ENCODE assay signal across 21 mouse cellular contexts in genomic region chr11:72395652-72396051, GRCm38 (mm10). TPM values are rescaled to one million over a fixed set of nuclear protein-coding genes. Genes with fewer than 3 reads are reported as not detected.
A peak's percentile ranks its signal among the peaks of the same experiment; 100 is the strongest.
DNase-seq lines count a peak whose midpoint lies in the region; ATAC-seq and TF ChIP-seq lines count a peak whose summit lies in the region.
"Had no signal": no experiment of that assay in that cellular context is flagged by ENCODE, and none has a peak within 500 bp of the region (broad histone marks: within the 10 kb centered on the region; RNA-seq: fewer than 3 reads in every experiment).

No protein-coding gene starts in this region.

- no peak for DNase-seq in heart, embryonic 10.5 days (ENCODE audit: low spot score)
- no peak for DNase-seq in heart, postnatal 36 days
- peak; percentile 36 for DNase-seq in lung, embryonic 14.5 days
- DNase-seq in lung, adult 2 months, result no peak
- DNase-seq in limb, embryonic 14.5 days (ENCODE audit: low spot score), result no peak
- no peak for DNase-seq in spleen, adult 12 weeks (ENCODE audit: low spot score)
- DNase-seq: adrenal gland, postnatal 25 days; cerebellum, adult 2 months; kidney, adult 2 months; kidney, postnatal 36 days; layer of hippocampus, adult 9-11 months; spleen, adult 18-20 months had no signal

- peak overlapping the region; percentile 71 for H3K27ac ChIP-seq in heart, embryonic 10.5 days
- peak overlapping the region; percentile 87 for H3K27ac ChIP-seq in lung, embryonic 14.5 days (ENCODE audit: low read depth)
- H3K27ac ChIP-seq in embryonic facial prominence, embryonic 12.5 days, result peak overlapping the region; percentile 36; the same call in 1 of the 2 replicates
- H3K27ac ChIP-seq in limb, embryonic 14.5 days (replicated peaks; ENCODE audit: low read depth, low read length), result no peak overlapping the region; the same call in 1 of the 2 replicates
- H3K27ac ChIP-seq: forebrain, embryonic 13.5 days had no signal

- 47% methylated on average over 6 of the region's 6 CpGs for WGBS in heart, embryonic 10.5 days
- WGBS in lung, embryonic 14.5 days, result 36% methylated on average over 6 of the region's 6 CpGs
- 69% methylated on average over 6 of the region's 6 CpGs for WGBS in lung, adult 2 months
- WGBS in embryonic facial prominence, embryonic 12.5 days, result 49% methylated on average over 6 of the region's 6 CpGs
- 38% methylated on average over 6 of the region's 6 CpGs for WGBS in limb, embryonic 14.5 days

- TF ChIP-seq POLR2A in lung, adult 2 months (IDR thresholded peaks at IDR 0.05; ENCODE audit: borderline replicate concordance, extremely low read depth, low read depth, low read length), result no peak
- TF ChIP-seq POLR2A in limb, embryonic 14.5 days (IDR thresholded peaks at IDR 0.05; ENCODE audit: borderline replicate concordance, extremely low read depth, insufficient read depth, insufficient read length), result no peak

- intact Hi-C loops in heart, postnatal 36 days (cut with DNase I), result no loop called here

- no peak for ATAC-seq in lung, embryonic 14.5 days (ENCODE audit: insufficient read depth)
- ATAC-seq in embryonic facial prominence, embryonic 12.5 days (ENCODE audit: insufficient number of reproducible peaks, insufficient read depth, low FRiP score, low TSS enrichment), result no peak
- peak; percentile 48 for ATAC-seq in limb, embryonic 14.5 days (ENCODE audit: low FRiP score, low read depth)
- ATAC-seq: forebrain, embryonic 13.5 days; Patski had no signal

- no peak overlapping the region for H3K9ac ChIP-seq in lung, embryonic 14.5 days
- no peak overlapping the region for H3K9ac ChIP-seq in embryonic facial prominence, embryonic 12.5 days
- no peak overlapping the region for H3K9ac ChIP-seq in limb, embryonic 14.5 days (ENCODE audit: low read depth, low read length, severe bottlenecking)
- H3K9ac ChIP-seq: forebrain, embryonic 13.5 days had no signal

- peaks cover 88% of the 10 kb centered on the region for H3K36me3 ChIP-seq in heart, embryonic 10.5 days
- H3K36me3 ChIP-seq in lung, embryonic 14.5 days (ENCODE audit: insufficient read depth), result peaks cover 91% of the 10 kb centered on the region
- no peaks in the 10 kb centered on the region for H3K36me3 ChIP-seq in embryonic facial prominence, embryonic 12.5 days
- no peaks in the 10 kb centered on the region; the same call in 1 of the 2 replicates for H3K36me3 ChIP-seq in limb, embryonic 14.5 days (ENCODE audit: control insufficient read depth, insufficient read depth, low read length)

- no peaks in the 10 kb centered on the region for H3K27me3 ChIP-seq in heart, embryonic 10.5 days (ENCODE audit: insufficient read depth, poor library complexity, severe bottlenecking)
- H3K27me3 ChIP-seq in lung, embryonic 14.5 days (ENCODE audit: insufficient read depth, low read length), result no peaks in the 10 kb centered on the region
- H3K27me3 ChIP-seq in embryonic facial prominence, embryonic 12.5 days, result no peaks in the 10 kb centered on the region
- no peaks in the 10 kb centered on the region for H3K27me3 ChIP-seq in limb, embryonic 14.5 days (ENCODE audit: control insufficient read depth, insufficient read depth, low read length)
- H3K27me3 ChIP-seq: forebrain, embryonic 13.5 days; Patski had no signal

- peaks cover 56% of the 10 kb centered on the region for H3K4me1 ChIP-seq in heart, embryonic 10.5 days
- peaks cover 45% of the 10 kb centered on the region for H3K4me1 ChIP-seq in lung, embryonic 14.5 days (ENCODE audit: insufficient read depth)
- H3K4me1 ChIP-seq in lung, adult 2 months (ENCODE audit: control insufficient read depth, insufficient read depth, low read length), result peaks cover 4% of the 10 kb centered on the region; the same call in 1 of the 2 replicates
- peaks cover 29% of the 10 kb centered on the region; the same call in 1 of the 2 replicates for H3K4me1 ChIP-seq in embryonic facial prominence, embryonic 12.5 days
- peaks cover 18% of the 10 kb centered on the region for H3K4me1 ChIP-seq in limb, embryonic 14.5 days (ENCODE audit: control insufficient read depth, insufficient read depth, low read length)

- H3K4me2 ChIP-seq in lung, embryonic 14.5 days, result no peak overlapping the region; the same call in 1 of the 2 replicates
- no peak overlapping the region for H3K4me2 ChIP-seq in embryonic facial prominence, embryonic 12.5 days (replicated peaks)
- no peak overlapping the region for H3K4me2 ChIP-seq in limb, embryonic 14.5 days (replicated peaks; ENCODE audit: low read depth, low read length, severe bottlenecking)
- H3K4me2 ChIP-seq: forebrain, embryonic 13.5 days; liver, embryonic 11.5 days had no signal

- no peaks in the 10 kb centered on the region for H3K9me3 ChIP-seq in heart, embryonic 10.5 days
- H3K9me3 ChIP-seq in lung, embryonic 14.5 days (ENCODE audit: low read depth, low read length), result no peaks in the 10 kb centered on the region
- H3K9me3 ChIP-seq in embryonic facial prominence, embryonic 12.5 days, result no peaks in the 10 kb centered on the region
- H3K9me3 ChIP-seq in limb, embryonic 14.5 days (ENCODE audit: control insufficient read depth, low read length), result no peaks in the 10 kb centered on the region
- H3K9me3 ChIP-seq: forebrain, embryonic 13.5 days; hindbrain, embryonic 10.5 days had no signal

- no peak for TF ChIP-seq CTCF in lung, embryonic 14.5 days (IDR thresholded peaks at IDR 0.05; ENCODE audit: low read depth)
- no peak for TF ChIP-seq CTCF in lung, adult 2 months (IDR thresholded peaks at IDR 0.05; ENCODE audit: insufficient read depth, low read length)

- no peak overlapping the region for H3K4me3 ChIP-seq in heart, embryonic 10.5 days
- no peak overlapping the region for H3K4me3 ChIP-seq in lung, embryonic 14.5 days (ENCODE audit: low read depth, low read length)
- no peak overlapping the region for H3K4me3 ChIP-seq in lung, adult 2 months (replicated peaks; ENCODE audit: extremely low read depth, low read depth, low read length)
- H3K4me3 ChIP-seq in embryonic facial prominence, embryonic 12.5 days, result no peak overlapping the region
- no peak overlapping the region for H3K4me3 ChIP-seq in limb, embryonic 14.5 days (replicated peaks; ENCODE audit: low read length)
- H3K4me3 ChIP-seq: forebrain, embryonic 13.5 days; hindbrain, embryonic 10.5 days; megakaryocyte, embryonic 14.5 days had no signal

RNA-seq across cellular contexts. Expression of gene Smtnl2, which starts 15.9 kb away (rescaled TPM):
- 148 and 184 TPM in 2 replicates for polyA plus RNA-seq in heart, embryonic 10.5 days (2016; fragmentation: Nextera tagmentation; extraction: Ambion mirVana)
- total RNA-seq in heart, postnatal 36 days (2021), result 10 to 100 TPM; 18.2 to 19.5 TPM
- polyA plus RNA-seq in lung, embryonic 14.5 days (2014; fragmentation: Nextera tagmentation; extraction: Ambion mirVana), result 107 and 122 TPM in 2 replicates
- 32.1 and 34.5 TPM in 2 replicates for polyA plus RNA-seq in lung, adult 2 months (2012; rRNA removed)
- 22.6 and 23.4 TPM in 2 replicates for polyA plus RNA-seq in embryonic facial prominence, embryonic 12.5 days (2016; fragmentation: Nextera tagmentation; extraction: Ambion mirVana)
- polyA plus RNA-seq in limb, embryonic 14.5 days (2012; rRNA removed), result 23.9 and 24.2 TPM in 2 replicates
- polyA plus RNA-seq in limb, embryonic 14.5 days (2014; fragmentation: Nextera tagmentation; extraction: Ambion mirVana), result 31.9 and 33.2 TPM in 2 replicates

RNA-seq across cellular contexts. Expression of gene Tekt1, which starts 33.4 kb away (rescaled TPM):
- polyA plus RNA-seq in heart, embryonic 10.5 days (2016; fragmentation: Nextera tagmentation; extraction: Ambion mirVana), result 0.39 and 2.0 TPM in 2 replicates
- not detected for total RNA-seq in heart, postnatal 36 days (2021)
- polyA plus RNA-seq in lung, embryonic 14.5 days (2014; fragmentation: Nextera tagmentation; extraction: Ambion mirVana), result 6.1 and 6.5 TPM in 2 replicates
- 4.8 and 8.3 TPM in 2 replicates for polyA plus RNA-seq in lung, adult 2 months (2012; rRNA removed)
- polyA plus RNA-seq in embryonic facial prominence, embryonic 12.5 days (2016; fragmentation: Nextera tagmentation; extraction: Ambion mirVana), result 5.1 and 6.4 TPM in 2 replicates
- polyA plus RNA-seq in limb, embryonic 14.5 days (2012; rRNA removed), result 0.87 and 1.3 TPM in 2 replicates
- polyA plus RNA-seq in limb, embryonic 14.5 days (2014; fragmentation: Nextera tagmentation; extraction: Ambion mirVana), result 1.5 and 2.2 TPM in 2 replicates
- polyA plus RNA-seq: Patski had no signal

RNA-seq across cellular contexts. Expression of gene Ggt6, which starts 39.7 kb away (rescaled TPM):
- not detected in 2 replicates for polyA plus RNA-seq in heart, embryonic 10.5 days (2016; fragmentation: Nextera tagmentation; extraction: Ambion mirVana)
- not detected for total RNA-seq in heart, postnatal 36 days (2021)
- polyA plus RNA-seq in lung, embryonic 14.5 days (2014; fragmentation: Nextera tagmentation; extraction: Ambion mirVana), result not detected in 2 replicates
- 2.9 and 7.0 TPM in 2 replicates for polyA plus RNA-seq in lung, adult 2 months (2012; rRNA removed)
- polyA plus RNA-seq in embryonic facial prominence, embryonic 12.5 days (2016; fragmentation: Nextera tagmentation; extraction: Ambion mirVana), result 0.09 and 0.32 TPM in 2 replicates
- 4.6 and 4.9 TPM in 2 replicates for polyA plus RNA-seq in limb, embryonic 14.5 days (2012; rRNA removed)
- 4.8 and 5.9 TPM in 2 replicates for polyA plus RNA-seq in limb, embryonic 14.5 days (2014; fragmentation: Nextera tagmentation; extraction: Ambion mirVana)
- total RNA-seq: left cerebral cortex, postnatal 10 days had no signal
- polyA plus RNA-seq: forebrain, embryonic 13.5 days; hindbrain, embryonic 10.5 days; liver, embryonic 11.5 days; midbrain, postnatal 0 days; neural tube, embryonic 11.5 days had no signal

RNA-seq across cellular contexts. Expression of gene Mybbp1a, which starts 45.5 kb away (rescaled TPM):
- polyA plus RNA-seq in heart, embryonic 10.5 days (2016; fragmentation: Nextera tagmentation; extraction: Ambion mirVana), result 133 and 186 TPM in 2 replicates
- total RNA-seq in heart, postnatal 36 days (2021), result 10 to 100 TPM; 45.9 to 46.8 TPM
- 157 and 161 TPM in 2 replicates for polyA plus RNA-seq in lung, embryonic 14.5 days (2014; fragmentation: Nextera tagmentation; extraction: Ambion mirVana)
- polyA plus RNA-seq in lung, adult 2 months (2012; rRNA removed), result 26.1 and 32.8 TPM in 2 replicates
- polyA plus RNA-seq in embryonic facial prominence, embryonic 12.5 days (2016; fragmentation: Nextera tagmentation; extraction: Ambion mirVana), result 148 and 172 TPM in 2 replicates
- polyA plus RNA-seq in limb, embryonic 14.5 days (2012; rRNA removed), result 103 and 110 TPM in 2 replicates
- 123 and 127 TPM in 2 replicates for polyA plus RNA-seq in limb, embryonic 14.5 days (2014; fragmentation: Nextera tagmentation; extraction: Ambion mirVana)
